9 mouse cellular contexts compared by ENCODE assay signal in the genomic region with DNA sequence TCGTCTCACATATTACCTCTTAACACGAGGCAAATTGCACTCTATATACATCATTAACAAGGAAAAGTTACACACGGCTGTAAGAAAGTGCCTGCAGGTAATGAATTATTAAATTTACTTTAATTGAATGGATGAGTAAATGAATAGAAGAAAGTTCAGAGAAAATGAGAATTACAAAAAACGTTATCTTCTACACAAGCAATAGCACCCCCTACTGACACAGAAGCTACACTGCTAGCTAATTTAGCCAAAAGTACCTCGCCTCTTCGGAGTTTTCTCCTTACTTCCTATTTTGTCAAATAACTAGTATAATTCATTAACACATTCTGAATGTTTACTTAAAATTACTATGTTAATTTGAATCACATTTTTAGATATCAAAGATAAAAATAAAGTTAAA. TPM values are rescaled to one million over a fixed set of nuclear protein-coding genes. Genes with fewer than 3 reads are reported as not detected.
DNase-seq lines count a peak whose midpoint lies in the region; ATAC-seq and TF ChIP-seq lines count a peak whose summit lies in the region.
"Had no signal": no experiment of that assay in that cellular context is flagged by ENCODE, and none has a peak within 500 bp of the region (broad histone marks: within the 10 kb centered on the region; RNA-seq: fewer than 3 reads in every experiment).

No protein-coding gene starts in this region.

- peaks cover 5% of the 10 kb centered on the region; the same call in 1 of the 2 replicates for H3K36me3 ChIP-seq in heart, postnatal 0 days (replicated peaks; ENCODE audit: control insufficient read depth, insufficient read depth, low read length)
- no peaks in the 10 kb centered on the region for H3K36me3 ChIP-seq in midbrain, postnatal 0 days (ENCODE audit: insufficient read depth, low read length)
- 0 out of 2 replicates have a peak, but pooled peaks cover 6% of the 10 kb centered on the region for H3K36me3 ChIP-seq in midbrain, embryonic 13.5 days
- H3K36me3 ChIP-seq: hindbrain, embryonic 15.5 days had no signal

- TF ChIP-seq EP300 in heart, postnatal 0 days (IDR thresholded peaks at IDR 0.05; ENCODE audit: low read depth): no peak

- H3K9ac ChIP-seq in heart, postnatal 0 days (replicated peaks; ENCODE audit: low read depth, low read length): no peak overlapping the region
- H3K9ac ChIP-seq in midbrain, postnatal 0 days (replicated peaks; ENCODE audit: low read length, poor library complexity, severe bottlenecking): no peak overlapping the region
- no peak overlapping the region for H3K9ac ChIP-seq in midbrain, embryonic 13.5 days (replicated peaks)
- H3K9ac ChIP-seq: hindbrain, embryonic 15.5 days had no signal

- no peaks in the 10 kb centered on the region for H3K27me3 ChIP-seq in heart, postnatal 0 days (ENCODE audit: control insufficient read depth, insufficient read depth, low read length)
- H3K27me3 ChIP-seq in midbrain, postnatal 0 days (ENCODE audit: insufficient read depth, low read length): no peaks in the 10 kb centered on the region
- H3K27me3 ChIP-seq in midbrain, embryonic 13.5 days: no peaks in the 10 kb centered on the region
- H3K27me3 ChIP-seq: hindbrain, embryonic 15.5 days had no signal

- H3K4me2 ChIP-seq in heart, postnatal 0 days (ENCODE audit: low read depth, low read length): no peak overlapping the region
- H3K4me2 ChIP-seq in midbrain, postnatal 0 days (ENCODE audit: low read depth, low read length, poor library complexity, severe bottlenecking): no peak overlapping the region
- no peak overlapping the region for H3K4me2 ChIP-seq in midbrain, embryonic 13.5 days (replicated peaks)
- H3K4me2 ChIP-seq: hindbrain, embryonic 15.5 days had no signal

- no peak overlapping the region for H3K27ac ChIP-seq in heart, postnatal 0 days (ENCODE audit: low read depth)
- H3K27ac ChIP-seq in midbrain, postnatal 0 days (ENCODE audit: low read depth, low read length): no peak overlapping the region
- no peak overlapping the region for H3K27ac ChIP-seq in midbrain, embryonic 13.5 days
- H3K27ac ChIP-seq: hindbrain, embryonic 15.5 days had no signal

- H3K4me1 ChIP-seq in heart, postnatal 0 days (ENCODE audit: control insufficient read depth, insufficient read depth): no peaks in the 10 kb centered on the region
- H3K4me1 ChIP-seq in midbrain, postnatal 0 days (ENCODE audit: insufficient read depth, low read length): no peaks in the 10 kb centered on the region
- H3K4me1 ChIP-seq in midbrain, embryonic 13.5 days (replicated peaks): no peaks in the 10 kb centered on the region
- H3K4me1 ChIP-seq: hindbrain, embryonic 15.5 days had no signal

- H3K9me3 ChIP-seq in heart, postnatal 0 days (replicated peaks; ENCODE audit: control insufficient read depth, low read length): no peaks in the 10 kb centered on the region
- H3K9me3 ChIP-seq in midbrain, postnatal 0 days (ENCODE audit: low read length): no peaks in the 10 kb centered on the region
- no peaks in the 10 kb centered on the region for H3K9me3 ChIP-seq in midbrain, embryonic 13.5 days
- H3K9me3 ChIP-seq: hindbrain, embryonic 15.5 days had no signal

- ATAC-seq in heart, postnatal 0 days (ENCODE audit: insufficient read depth, low read depth): no peak
- ATAC-seq in midbrain, postnatal 0 days (ENCODE audit: low FRiP score): no peak
- no peak for ATAC-seq in midbrain, embryonic 13.5 days

- intact Hi-C loops in heart, postnatal 36 days (cut with DNase I): loop anchor here (1.0 kb wide), 1 partner anchor 237 kb away; no protein-coding TSS in a partner anchor

- peak; percentile 63 for TF ChIP-seq CTCF in heart, postnatal 0 days (IDR thresholded peaks at IDR 0.05; ENCODE audit: low read depth)
- TF ChIP-seq CTCF in midbrain, postnatal 0 days (IDR thresholded peaks at IDR 0.05): peak; percentile 80

- H3K4me3 ChIP-seq in heart, postnatal 0 days (ENCODE audit: low read depth, low read length): no peak overlapping the region
- H3K4me3 ChIP-seq in midbrain, postnatal 0 days (ENCODE audit: low read depth, low read length): no peak overlapping the region
- no peak overlapping the region for H3K4me3 ChIP-seq in midbrain, embryonic 13.5 days (replicated peaks)
- H3K4me3 ChIP-seq: hindbrain, embryonic 15.5 days had no signal

- DNase-seq in heart, postnatal 0 days (ENCODE audit: low spot score): peak; percentile 62
- no peak for DNase-seq in heart, postnatal 36 days
- DNase-seq in midbrain, postnatal 0 days (ENCODE audit: low spot score): peak; percentile 75
- peak; percentile 57 for DNase-seq in brain, adult 2 months (ENCODE audit: low read depth, low spot score)
- DNase-seq in retina, embryonic 14.5 days (ENCODE audit: low spot score): peak; percentile 76
- no peak for DNase-seq in adrenal gland, adult 18-20 months (ENCODE audit: low spot score in 2 of 2)
- no peak for DNase-seq in yolk sac, embryonic 10.5 days (ENCODE audit: low spot score)

- WGBS in heart, postnatal 0 days: 50% methylated on average over 6 of the region's 6 CpGs
- WGBS in midbrain, postnatal 0 days: 62% methylated on average over 6 of the region's 6 CpGs
- 68% methylated on average over 6 of the region's 6 CpGs for WGBS in midbrain, embryonic 13.5 days

RNA-seq across cellular contexts. Expression of gene Ift80, which starts 49.9 kb away (rescaled TPM):
- 3.2 and 13.6 TPM in 2 replicates for total RNA-seq in heart, postnatal 0 days (2014; rRNA removed; ENCODE audit: low replicate concordance)
- 2.8 and 3.0 TPM in 2 replicates for polyA plus RNA-seq in heart, postnatal 0 days (2015; fragmentation: Nextera tagmentation; extraction: Ambion mirVana)
- total RNA-seq in heart, postnatal 36 days (2021): 1 to 10 TPM; 4.8 to 6.0 TPM
- 9.0 and 10.4 TPM in 2 replicates for total RNA-seq in midbrain, postnatal 0 days (2014; rRNA removed)
- 3.7 and 3.8 TPM in 2 replicates for polyA plus RNA-seq in midbrain, postnatal 0 days (2015; fragmentation: Nextera tagmentation; extraction: Ambion mirVana)
- polyA plus RNA-seq in midbrain, embryonic 13.5 days (2015; fragmentation: Nextera tagmentation; extraction: Ambion mirVana): 10.0 and 11.4 TPM in 2 replicates
- 10 to 100 TPM; 21.1 to 22.1 TPM for total RNA-seq in adrenal gland, adult 18-20 months (2021)

RNA-seq across cellular contexts. Expression of gene Smc4, which starts 50.1 kb away (rescaled TPM):
- total RNA-seq in heart, postnatal 0 days (2014; rRNA removed; ENCODE audit: low replicate concordance): 32.8 and 52.5 TPM in 2 replicates
- polyA plus RNA-seq in heart, postnatal 0 days (2015; fragmentation: Nextera tagmentation; extraction: Ambion mirVana): 77.1 and 80.2 TPM in 2 replicates
- 10 to 100 TPM; 14.4 to 18.8 TPM for total RNA-seq in heart, postnatal 36 days (2021)
- total RNA-seq in midbrain, postnatal 0 days (2014; rRNA removed): 7.4 and 16.5 TPM in 2 replicates
- polyA plus RNA-seq in midbrain, postnatal 0 days (2015; fragmentation: Nextera tagmentation; extraction: Ambion mirVana): 14.4 and 18.1 TPM in 2 replicates
- 91.4 and 94.1 TPM in 2 replicates for polyA plus RNA-seq in midbrain, embryonic 13.5 days (2015; fragmentation: Nextera tagmentation; extraction: Ambion mirVana)
- 10 to 100 TPM; 19.5 to 26.7 TPM for total RNA-seq in adrenal gland, adult 18-20 months (2021)

Comparison
In these comparisons a context has a peak if more than half of its experiments do, and no peak if none do; other contexts are left out.
1. DNase-seq: peak in heart, postnatal 0 days (single experiment), midbrain, postnatal 0 days (single experiment), brain, adult 2 months (single experiment) and retina, embryonic 14.5 days (single experiment); none in heart, postnatal 36 days (0 of 2), adrenal gland, adult 18-20 months (0 of 2) and yolk sac, embryonic 10.5 days (single experiment).